24 mouse cellular contexts compared by ENCODE assay signal in the genomic region with DNA sequence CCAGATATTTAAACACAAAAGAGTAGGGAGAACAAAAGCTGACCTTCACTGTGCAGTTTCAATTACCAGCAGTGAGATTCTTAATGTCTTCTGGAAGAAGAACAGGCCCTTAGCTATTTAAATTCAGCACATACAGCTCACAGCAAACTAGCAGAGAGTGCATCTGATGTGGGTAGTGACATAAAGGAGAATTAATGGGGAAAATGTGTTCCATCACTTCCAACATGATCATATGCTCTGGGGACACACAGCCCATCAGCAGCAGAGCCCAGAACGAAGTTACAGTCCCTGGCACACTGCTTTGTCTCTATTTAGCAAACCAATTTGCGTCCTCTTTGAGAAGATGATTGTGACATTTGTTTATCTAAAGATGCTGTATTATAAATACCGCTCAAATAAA.
A peak's percentile ranks its signal among the peaks of the same experiment; 100 is the strongest.
DNase-seq lines count a peak whose midpoint lies in the region; ATAC-seq and TF ChIP-seq lines count a peak whose summit lies in the region.
"Had no signal": no experiment of that assay in that cellular context is flagged by ENCODE, and none has a peak within 500 bp of the region (broad histone marks: within the 10 kb centered on the region; RNA-seq: fewer than 3 reads in every experiment).

No protein-coding gene starts in this region.

- no peak for TF ChIP-seq CTCF in brain, embryonic 14.5 days (IDR thresholded peaks at IDR 0.05; ENCODE audit: borderline replicate concordance, extremely low read depth, insufficient read depth, insufficient read length)

- WGBS in hindbrain, embryonic 12.5 days: 71% methylated on average over 3 of the region's 3 CpGs
- WGBS in hindbrain, embryonic 11.5 days: 77% methylated on average over 3 of the region's 3 CpGs
- 65% methylated on average over 3 of the region's 3 CpGs for WGBS in midbrain, embryonic 16.5 days
- 84% methylated on average over 3 of the region's 3 CpGs for WGBS in kidney, embryonic 16.5 days

- ATAC-seq in hindbrain, embryonic 12.5 days (ENCODE audit: low FRiP score): peak; percentile 68
- ATAC-seq in hindbrain, embryonic 11.5 days (ENCODE audit: low FRiP score): no peak
- ATAC-seq in midbrain, embryonic 16.5 days: peak; percentile 38
- no peak for ATAC-seq in kidney, embryonic 16.5 days (ENCODE audit: low FRiP score, low TSS enrichment)
- ATAC-seq: intestine, postnatal 0 days; liver, embryonic 12.5 days had no signal

- H3K4me3 ChIP-seq in hindbrain, embryonic 12.5 days: no peak overlapping the region
- no peak overlapping the region for H3K4me3 ChIP-seq in hindbrain, embryonic 11.5 days (ENCODE audit: low read depth, low read length)
- no peak overlapping the region for H3K4me3 ChIP-seq in midbrain, embryonic 16.5 days (ENCODE audit: low read depth, low read length)
- no peak overlapping the region for H3K4me3 ChIP-seq in kidney, embryonic 16.5 days (ENCODE audit: low read length)
- H3K4me3 ChIP-seq: heart, embryonic 12.5 days; limb, embryonic 13.5 days; liver, embryonic 12.5 days; midbrain, embryonic 12.5 days; stomach, embryonic 15.5 days had no signal

- no peaks in the 10 kb centered on the region for H3K36me3 ChIP-seq in hindbrain, embryonic 12.5 days
- H3K36me3 ChIP-seq in hindbrain, embryonic 11.5 days (ENCODE audit: control insufficient read depth, insufficient read depth, low read length): no peaks in the 10 kb centered on the region
- H3K36me3 ChIP-seq in midbrain, embryonic 16.5 days (ENCODE audit: control insufficient read depth, insufficient read depth, low read length): no peaks in the 10 kb centered on the region
- no peaks in the 10 kb centered on the region for H3K36me3 ChIP-seq in kidney, embryonic 16.5 days (ENCODE audit: insufficient read depth, low read length)
- H3K36me3 ChIP-seq: heart, embryonic 12.5 days; limb, embryonic 13.5 days; liver, embryonic 12.5 days; midbrain, embryonic 12.5 days; stomach, embryonic 15.5 days had no signal

- TF ChIP-seq POLR2A in brain, embryonic 14.5 days (IDR thresholded peaks at IDR 0.05; ENCODE audit: borderline replicate concordance, extremely low read depth, insufficient read depth, insufficient read length, poor library complexity, severe bottlenecking): no peak

- peaks cover 2% of the 10 kb centered on the region; the same call in 1 of the 2 replicates for H3K4me1 ChIP-seq in hindbrain, embryonic 12.5 days
- H3K4me1 ChIP-seq in hindbrain, embryonic 11.5 days (replicated peaks; ENCODE audit: control insufficient read depth, insufficient read depth, low read length): no peaks in the 10 kb centered on the region
- peaks cover 2% of the 10 kb centered on the region; the same call in 1 of the 2 replicates for H3K4me1 ChIP-seq in midbrain, embryonic 16.5 days (ENCODE audit: control insufficient read depth, insufficient read depth, low read length)
- no peaks in the 10 kb centered on the region for H3K4me1 ChIP-seq in kidney, embryonic 16.5 days (ENCODE audit: insufficient read depth, low read length)
- H3K4me1 ChIP-seq: heart, embryonic 12.5 days; limb, embryonic 13.5 days; liver, embryonic 12.5 days; midbrain, embryonic 12.5 days; stomach, embryonic 15.5 days had no signal

- no peak overlapping the region for H3K9ac ChIP-seq in hindbrain, embryonic 12.5 days
- no peak overlapping the region for H3K9ac ChIP-seq in hindbrain, embryonic 11.5 days (ENCODE audit: low read depth, low read length)
- no peak overlapping the region for H3K9ac ChIP-seq in midbrain, embryonic 16.5 days (ENCODE audit: low read depth, low read length)
- no peak overlapping the region for H3K9ac ChIP-seq in kidney, embryonic 16.5 days (replicated peaks; ENCODE audit: low read length)
- H3K9ac ChIP-seq: heart, embryonic 12.5 days; limb, embryonic 13.5 days; liver, embryonic 12.5 days; midbrain, embryonic 12.5 days; stomach, embryonic 15.5 days had no signal

- no peak overlapping the region for H3K27ac ChIP-seq in hindbrain, embryonic 12.5 days
- no peak overlapping the region for H3K27ac ChIP-seq in hindbrain, embryonic 11.5 days (ENCODE audit: low read depth, low read length)
- H3K27ac ChIP-seq in midbrain, embryonic 16.5 days (ENCODE audit: low read length): no peak overlapping the region
- H3K27ac ChIP-seq in kidney, embryonic 16.5 days (ENCODE audit: low read length): no peak overlapping the region
- H3K27ac ChIP-seq: limb, embryonic 13.5 days; liver, embryonic 12.5 days; midbrain, embryonic 12.5 days; stomach, embryonic 15.5 days had no signal

- DNase-seq in hindbrain, embryonic 11.5 days (ENCODE audit: low spot score): no peak
- peak; percentile 9 for DNase-seq in brain, adult 2 months (ENCODE audit: low read depth, low spot score)
- DNase-seq in brain, embryonic 14.5 days (ENCODE audit: low read depth): peak; percentile 63
- no peak for DNase-seq in cerebellum, adult 9-11 months
- DNase-seq: adrenal gland, adult 2 months; cerebellum, adult 2 months; cerebellum, postnatal 36 days; gastrocnemius, postnatal 25 days; heart, adult 18-20 months; heart, postnatal 10 days; kidney, postnatal 36 days; lung, adult 18-20 months; lung, postnatal 10 days; thymus, adult 2 months; thymus, postnatal 4 days had no signal

- H3K9me3 ChIP-seq in hindbrain, embryonic 12.5 days (replicated peaks): no peaks in the 10 kb centered on the region
- H3K9me3 ChIP-seq in hindbrain, embryonic 11.5 days (ENCODE audit: control insufficient read depth, low read length): no peaks in the 10 kb centered on the region
- no peaks in the 10 kb centered on the region for H3K9me3 ChIP-seq in midbrain, embryonic 16.5 days (replicated peaks; ENCODE audit: control insufficient read depth, low read length, poor library complexity, severe bottlenecking)
- no peaks in the 10 kb centered on the region for H3K9me3 ChIP-seq in kidney, embryonic 16.5 days (ENCODE audit: low read length)
- H3K9me3 ChIP-seq: heart, embryonic 12.5 days; limb, embryonic 13.5 days; liver, embryonic 12.5 days; midbrain, embryonic 12.5 days; stomach, embryonic 15.5 days had no signal

- H3K4me2 ChIP-seq in hindbrain, embryonic 12.5 days (replicated peaks): no peak overlapping the region
- no peak overlapping the region for H3K4me2 ChIP-seq in hindbrain, embryonic 11.5 days (replicated peaks; ENCODE audit: low read depth, low read length)
- H3K4me2 ChIP-seq in midbrain, embryonic 16.5 days (ENCODE audit: low read length): no peak overlapping the region
- no peak overlapping the region for H3K4me2 ChIP-seq in kidney, embryonic 16.5 days (replicated peaks; ENCODE audit: low read depth, low read length)
- H3K4me2 ChIP-seq: heart, embryonic 12.5 days; limb, embryonic 13.5 days; liver, embryonic 12.5 days; midbrain, embryonic 12.5 days; stomach, embryonic 15.5 days had no signal

- no peaks in the 10 kb centered on the region for H3K27me3 ChIP-seq in hindbrain, embryonic 12.5 days
- H3K27me3 ChIP-seq in hindbrain, embryonic 11.5 days (ENCODE audit: control insufficient read depth, insufficient read depth, low read length): no peaks in the 10 kb centered on the region
- no peaks in the 10 kb centered on the region for H3K27me3 ChIP-seq in midbrain, embryonic 16.5 days (ENCODE audit: control insufficient read depth, insufficient read depth, low read depth, low read length)
- no peaks in the 10 kb centered on the region for H3K27me3 ChIP-seq in kidney, embryonic 16.5 days (ENCODE audit: insufficient read depth, low read length)
- H3K27me3 ChIP-seq: heart, embryonic 12.5 days; limb, embryonic 13.5 days; liver, embryonic 12.5 days; midbrain, embryonic 12.5 days; stomach, embryonic 15.5 days had no signal

Comparison
In these comparisons a context has a peak if more than half of its experiments do, and no peak if none do; other contexts are left out.
1. ATAC-seq: peak in hindbrain, embryonic 12.5 days (single experiment) and midbrain, embryonic 16.5 days (single experiment); none in hindbrain, embryonic 11.5 days (single experiment) and kidney, embryonic 16.5 days (single experiment).
2. DNase-seq: peak in brain, adult 2 months (single experiment) and brain, embryonic 14.5 days (single experiment); none in hindbrain, embryonic 11.5 days (single experiment) and cerebellum, adult 9-11 months (single experiment).